Mouse (Mus musculus): ENCODE data around the gene Cd300lg.

- TF ChIP-seq CTCF (IDR thresholded peaks at IDR 0.05; ENCODE audit: low read depth, low read length) (no peak), POLR2A (IDR thresholded peaks at IDR 0.05; ENCODE audit: borderline replicate concordance, low read depth, low read length) (no peak)
Observed at GRCm38 (mm10) chr11:102034887-102035286, 6.4 kb upstream of the Cd300lg start.
